Mouse (Mus musculus) liver, adult 2 months (tissue): ENCODE data around the gene Nrxn2. TPM values are rescaled to one million over a fixed set of nuclear protein-coding genes. Genes with fewer than 3 reads are reported as not detected.

Experiments used
- DNase-seq: peaks from one replicate; pipeline ENCODE4 v3.0.0-alpha.2; 2011; ENCODE audit warnings: low read depth, low spot score; ENCODE audit errors: extremely low read depth
- H3K27ac ChIP-seq: fragments of 200-500 bp; replicated peaks from 2 replicates; pipeline ENCODE4 v1.5.1; 2012; ENCODE audit warnings: low read depth, mild to moderate bottlenecking, control low read depth, inconsistent platforms, low read length; ENCODE audit not compliant: insufficient read depth
- H3K27me3 ChIP-seq: fragments of 200-500 bp; 2 replicates; pipeline ENCODE4 v1.6.1; 2012; ENCODE audit warnings: mild to moderate bottlenecking, moderate library complexity, low read length, inconsistent platforms; ENCODE audit not compliant: control insufficient read depth, insufficient read depth
- H3K36me3 ChIP-seq: fragments of 200-500 bp; 2 replicates; pipeline ENCODE4 v1.6.1; 2012; ENCODE audit warnings: low read length, inconsistent platforms; ENCODE audit not compliant: control insufficient read depth, insufficient read depth
- H3K4me1 ChIP-seq: fragments of 200-500 bp; 2 replicates; pipeline ENCODE4 v1.6.1; 2011; ENCODE audit warnings: low read length; ENCODE audit not compliant: control insufficient read depth, insufficient read depth
- H3K4me3 ChIP-seq: fragments of 200-500 bp; 2 replicates; pipeline ENCODE4 v1.5.1; 2011; ENCODE audit warnings: low read depth, mild to moderate bottlenecking, control low read depth, low read length, moderate library complexity; ENCODE audit not compliant: insufficient read depth
- H3K79me2 ChIP-seq: fragments of 200-500 bp; 2 replicates; pipeline ENCODE4 v1.6.1; 2012; ENCODE audit warnings: inconsistent platforms, mild to moderate bottlenecking, low read length, moderate library complexity; ENCODE audit not compliant: control insufficient read depth, insufficient read depth
- H3K9ac ChIP-seq: fragments of 200-500 bp; 2 replicates; pipeline ENCODE4 v1.6.1; 2012; ENCODE audit warnings: low read depth, mild to moderate bottlenecking, control low read depth, inconsistent platforms, low read length
- CTCF ChIP-seq: fragments of 200-500 bp; IDR thresholded peaks from 2 replicates; pipeline ENCODE4 v1.5.1; 2011; ENCODE audit warnings: low read depth, low read length, control low read depth
- POLR2A ChIP-seq: fragments of 200-500 bp; IDR thresholded peaks from 2 replicates; pipeline ENCODE4 v1.6.1; 2011; ENCODE audit warnings: low read length, control low read depth; ENCODE audit not compliant: insufficient read depth; ENCODE audit errors: extremely low read depth
- WGBS: fragments of 180-500 bp; shearing (Covaris S2); methylation state at CpG from one replicate; pipeline ENCODE4 v1.1.7; 2018; 5-methylcytosine and 5-hydroxymethylcytosine counted together
- polyA plus RNA-seq: library from polyadenylated mRNA; depleted of rRNA; stranded (reverse); fragments of >200 nt; gene quantifications from 2 replicates; pipeline ENCODE4 v1.2.3, GENCODE M21; 2012; rRNA removed
- total RNA-seq: library from RNA; depleted of rRNA; stranded (reverse); fragments of >200 nt; gene quantifications from 2 replicates; pipeline ENCODE4 v1.2.3, GENCODE M21; 2014; rRNA removed

Nrxn2 gene
- total and polyA plus RNA-seq, 2 experiments: 0.28 to 1.2 TPM

GRCm38 (mm10) chr19:6572001-6572400, 153.5 kb downstream of the Nrxn2 start:
- TF ChIP-seq CTCF (no peak), POLR2A (no peak)
- Histone ChIP-seq H3K4me1 (no peaks in the 10 kb centered on the region), H3K36me3 (no peaks in the 10 kb centered on the region), H3K27me3 (no peaks in the 10 kb centered on the region), H3K9ac (no peak overlapping the region), H3K79me2 (no peaks in the 10 kb centered on the region), H3K27ac (no peak overlapping the region), H3K4me3 (no peak overlapping the region)
- WGBS: 27% methylated on average over 4 of the region's 4 CpGs
- peak; percentile 8 for DNase-seq

Other genes starting within 250 kb of the Nrxn2 start
- gene Majin, start 234.3 kb upstream of the Nrxn2 start, total RNA-seq: not detected in 2 replicates
- 0.14 TPM in 1 of 2 replicates, not detected in the other for gene Majin, start 234.3 kb upstream of the Nrxn2 start, polyA plus RNA-seq
- gene Gpha2, start 192.4 kb upstream of the Nrxn2 start, total RNA-seq: 0.27 and 0.28 TPM in 2 replicates
- not detected in 2 replicates for gene Gpha2, start 192.4 kb upstream of the Nrxn2 start, polyA plus RNA-seq
- 3.2 and 3.3 TPM in 2 replicates for gene Ppp2r5b, start 182.9 kb upstream of the Nrxn2 start, total RNA-seq
- gene Ppp2r5b, start 182.9 kb upstream of the Nrxn2 start, polyA plus RNA-seq: 12.5 and 14.5 TPM in 2 replicates
- gene Atg2a, start 177.1 kb upstream of the Nrxn2 start, total RNA-seq: 9.1 and 16.0 TPM in 2 replicates
- gene Atg2a, start 177.1 kb upstream of the Nrxn2 start, polyA plus RNA-seq: 26.8 and 32.3 TPM in 2 replicates
- gene Ehd1, start 142.0 kb upstream of the Nrxn2 start, total RNA-seq: 25.3 and 29.7 TPM in 2 replicates
- 140 and 154 TPM in 2 replicates for gene Ehd1, start 142.0 kb upstream of the Nrxn2 start, polyA plus RNA-seq
- 3.1 and 4.6 TPM in 2 replicates for gene Cdc42bpg, start 112.3 kb upstream of the Nrxn2 start, total RNA-seq
- gene Cdc42bpg, start 112.3 kb upstream of the Nrxn2 start, polyA plus RNA-seq: 6.7 and 7.3 TPM in 2 replicates
- gene Men1, start 83.8 kb upstream of the Nrxn2 start, total RNA-seq: 9.3 and 10.1 TPM in 2 replicates
- gene Men1, start 83.8 kb upstream of the Nrxn2 start, polyA plus RNA-seq: 26.6 and 29.4 TPM in 2 replicates
- 12.8 and 17.1 TPM in 2 replicates for gene Map4k2, start 77.6 kb upstream of the Nrxn2 start, total RNA-seq
- 33.0 and 39.1 TPM in 2 replicates for gene Map4k2, start 77.6 kb upstream of the Nrxn2 start, polyA plus RNA-seq
- 28.5 and 34.8 TPM in 2 replicates for gene Sf1, start 55.0 kb upstream of the Nrxn2 start, total RNA-seq
- 45.7 and 62.8 TPM in 2 replicates for gene Sf1, start 55.0 kb upstream of the Nrxn2 start, polyA plus RNA-seq
- gene Pygm, start 34.3 kb upstream of the Nrxn2 start, total RNA-seq: 0.94 and 1.6 TPM in 2 replicates
- gene Pygm, start 34.3 kb upstream of the Nrxn2 start, polyA plus RNA-seq: 1.1 and 2.3 TPM in 2 replicates
- gene Rasgrp2, start 19.4 kb upstream of the Nrxn2 start, total RNA-seq: 19.9 and 23.4 TPM in 2 replicates
- gene Rasgrp2, start 19.4 kb upstream of the Nrxn2 start, polyA plus RNA-seq: 36.5 and 39.5 TPM in 2 replicates
- gene Slc22a12, start 124.3 kb downstream of the Nrxn2 start, total RNA-seq: 0.34 TPM in 1 of 2 replicates, not detected in the other
- gene Slc22a12, start 124.3 kb downstream of the Nrxn2 start, polyA plus RNA-seq: not detected in 2 replicates